Mouse (Mus musculus) liver, adult 2 months (tissue): Measurements from ENCODE around the gene Aqp1.

Source experiments
- CTCF ChIP-seq: fragments of 200-500 bp; IDR thresholded peaks from 2 replicates; pipeline ENCODE4 v1.5.1; 2011; ENCODE audit warnings: low read depth, low read length, control low read depth
- POLR2A ChIP-seq: fragments of 200-500 bp; IDR thresholded peaks from 2 replicates; pipeline ENCODE4 v1.6.1; 2011; ENCODE audit warnings: low read length, control low read depth; ENCODE audit not compliant: insufficient read depth; ENCODE audit errors: extremely low read depth

DNA sequence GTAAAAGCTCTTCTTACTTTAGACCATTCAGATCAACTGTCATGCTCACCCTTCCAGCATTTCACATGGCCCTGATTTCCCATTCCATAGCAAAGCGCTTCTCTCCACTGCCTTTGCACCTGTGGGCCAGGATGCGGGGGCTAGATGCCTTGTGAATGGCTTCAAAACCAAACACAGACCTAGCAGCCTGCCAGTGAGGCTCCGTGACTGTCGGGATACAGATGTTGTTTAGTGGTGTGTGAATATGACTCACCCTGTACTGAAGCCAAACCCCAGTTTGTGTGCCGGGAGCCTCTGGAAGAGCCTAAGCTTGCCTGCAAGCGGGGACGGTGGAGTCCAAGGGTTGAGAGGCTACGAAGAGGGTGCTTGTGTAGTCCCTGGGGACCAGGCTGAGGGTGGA lies 21.6 kb upstream of the Aqp1 start:
- TF ChIP-seq POLR2A (no peak), CTCF (no peak)
